11 mouse cellular contexts compared by ENCODE assay signal in genomic region chr3:102167555-102168210, GRCm38 (mm10). TPM values are rescaled to one million over a fixed set of nuclear protein-coding genes. Genes with fewer than 3 reads are reported as not detected.
A peak's percentile ranks its signal among the peaks of the same experiment; 100 is the strongest.
DNase-seq lines count a peak whose midpoint lies in the region; ATAC-seq and TF ChIP-seq lines count a peak whose summit lies in the region.
"Had no signal": no experiment of that assay in that cellular context is flagged by ENCODE, and none has a peak within 500 bp of the region (broad histone marks: within the 10 kb centered on the region; RNA-seq: fewer than 3 reads in every experiment).

No protein-coding gene starts in this region.

- TF ChIP-seq CTCF in forebrain, postnatal 0 days (IDR thresholded peaks at IDR 0.05; ENCODE audit: low read depth) = no peak
- TF ChIP-seq CTCF in ES-Bruce4 (IDR thresholded peaks at IDR 0.05; ENCODE audit: low read depth, low read length) = no peak
- TF ChIP-seq CTCF in liver, postnatal 0 days (IDR thresholded peaks at IDR 0.05; ENCODE audit: low read depth) = no peak
- no peak for TF ChIP-seq CTCF in lung, postnatal 0 days (IDR thresholded peaks at IDR 0.05)

- peaks cover 35% of the 10 kb centered on the region for H3K4me1 ChIP-seq in forebrain, embryonic 10.5 days
- peaks cover 19% of the 10 kb centered on the region for H3K4me1 ChIP-seq in forebrain, postnatal 0 days (ENCODE audit: insufficient read depth)
- peaks cover 5% of the 10 kb centered on the region for H3K4me1 ChIP-seq in ES-Bruce4 (ENCODE audit: control insufficient read depth, insufficient read depth, low read length)
- H3K4me1 ChIP-seq in embryonic facial prominence, embryonic 14.5 days (ENCODE audit: control insufficient read depth, insufficient read depth, low read length) = peaks cover 30% of the 10 kb centered on the region
- peaks cover 12% of the 10 kb centered on the region for H3K4me1 ChIP-seq in liver, postnatal 0 days (ENCODE audit: insufficient read depth)
- H3K4me1 ChIP-seq in lung, postnatal 0 days (ENCODE audit: insufficient read depth, low read depth, low read length) = peaks cover 7% of the 10 kb centered on the region; the same call in 1 of the 2 replicates

- peak overlapping the region; percentile 19; the same call in 1 of the 2 replicates for H3K4me3 ChIP-seq in forebrain, embryonic 10.5 days
- H3K4me3 ChIP-seq in forebrain, postnatal 0 days (ENCODE audit: low read depth, low read length) = no peak overlapping the region
- peak overlapping the region; percentile 36; the same call in 1 of the 2 replicates for H3K4me3 ChIP-seq in ES-Bruce4 (ENCODE audit: low read depth, low read length)
- no peak overlapping the region for H3K4me3 ChIP-seq in embryonic facial prominence, embryonic 14.5 days (ENCODE audit: low read depth, low read length)
- H3K4me3 ChIP-seq in liver, postnatal 0 days (ENCODE audit: low read depth, low read length) = no peak overlapping the region
- no peak overlapping the region for H3K4me3 ChIP-seq in lung, postnatal 0 days (ENCODE audit: low read depth, low read length)

- TF ChIP-seq POLR2A in ES-Bruce4 (IDR thresholded peaks at IDR 0.05; ENCODE audit: insufficient read depth, low read length) = no peak

- 6% methylated on average over 10 of the region's 10 CpGs for WGBS in forebrain, embryonic 10.5 days
- 16% methylated on average over 10 of the region's 10 CpGs for WGBS in forebrain, postnatal 0 days
- WGBS in embryonic facial prominence, embryonic 14.5 days = 18% methylated on average over 10 of the region's 10 CpGs
- 28% methylated on average over 10 of the region's 10 CpGs for WGBS in liver, postnatal 0 days (ENCODE audit: insufficient replicate concordance)
- 58% methylated on average over 10 of the region's 10 CpGs for WGBS in lung, postnatal 0 days

- TF ChIP-seq EP300 in ES-Bruce4 (IDR thresholded peaks at IDR 0.05; ENCODE audit: insufficient read depth, low read depth, low read length) = peak; percentile 96
- TF ChIP-seq EP300 in liver, postnatal 0 days (IDR thresholded peaks at IDR 0.05; ENCODE audit: low read depth) = peak; percentile 28; the same call in 1 of the 2 replicates
- no peak for TF ChIP-seq EP300 in lung, postnatal 0 days (IDR thresholded peaks at IDR 0.05)

- H3K4me2 ChIP-seq in forebrain, postnatal 0 days (ENCODE audit: low read depth) = no peak overlapping the region
- 0 out of 2 replicates have a peak overlapping the region, but pooled peaks have one; percentile 8 for H3K4me2 ChIP-seq in embryonic facial prominence, embryonic 14.5 days (ENCODE audit: low read depth, low read length)
- H3K4me2 ChIP-seq in liver, postnatal 0 days (ENCODE audit: low read depth, low read length) = 0 out of 2 replicates have a peak overlapping the region, but pooled peaks have one; percentile 2
- no peak overlapping the region for H3K4me2 ChIP-seq in lung, postnatal 0 days (replicated peaks; ENCODE audit: low read depth, low read length)
- H3K4me2 ChIP-seq: lung, embryonic 14.5 days had no signal

- peak overlapping the region; percentile 51 for H3K27ac ChIP-seq in forebrain, embryonic 10.5 days
- H3K27ac ChIP-seq in forebrain, postnatal 0 days (ENCODE audit: low read depth, low read length) = no peak overlapping the region
- H3K27ac ChIP-seq in ES-Bruce4 (ENCODE audit: insufficient read depth, low read length) = peak overlapping the region; percentile 100
- no peak overlapping the region for H3K27ac ChIP-seq in embryonic facial prominence, embryonic 14.5 days (replicated peaks; ENCODE audit: low read depth, low read length)
- peak overlapping the region; percentile 36; the same call in 1 of the 2 replicates for H3K27ac ChIP-seq in liver, postnatal 0 days (ENCODE audit: low read depth)
- H3K27ac ChIP-seq in lung, postnatal 0 days (ENCODE audit: low read length) = no peak overlapping the region

- no peak overlapping the region for H3K9ac ChIP-seq in forebrain, postnatal 0 days
- peak overlapping the region; percentile 75 for H3K9ac ChIP-seq in ES-Bruce4 (ENCODE audit: low read depth, poor library complexity, severe bottlenecking)
- no peak overlapping the region for H3K9ac ChIP-seq in embryonic facial prominence, embryonic 14.5 days (ENCODE audit: low read depth, low read length)
- H3K9ac ChIP-seq in liver, postnatal 0 days (replicated peaks) = 0 out of 2 replicates have a peak overlapping the region, but pooled peaks have one; percentile 26
- no peak overlapping the region for H3K9ac ChIP-seq in lung, postnatal 0 days (replicated peaks; ENCODE audit: low read depth)
- H3K9ac ChIP-seq: lung, embryonic 14.5 days had no signal

- no peak for DNase-seq in forebrain, embryonic 10.5 days (ENCODE audit: extremely low spot score, low spot score)
- DNase-seq in forebrain, postnatal 0 days = no peak
- no peak for DNase-seq in embryonic facial prominence, embryonic 14.5 days (ENCODE audit: low spot score)
- no peak for DNase-seq in liver, postnatal 0 days
- no peak for DNase-seq in left cerebral cortex, adult 9 months (ENCODE audit: low spot score in 2 of 2)
- no peak for DNase-seq in lung, postnatal 0 days (ENCODE audit: low spot score)
- DNase-seq in cerebellum, postnatal 25 days = no peak
- DNase-seq: adrenal gland, adult 8-10 months; heart, adult 18-20 months; lung, embryonic 14.5 days had no signal

- peaks cover 15% of the 10 kb centered on the region for H3K36me3 ChIP-seq in forebrain, embryonic 10.5 days (replicated peaks)
- H3K36me3 ChIP-seq in forebrain, postnatal 0 days (ENCODE audit: insufficient read depth) = no peaks in the 10 kb centered on the region
- peaks cover 8% of the 10 kb centered on the region for H3K36me3 ChIP-seq in ES-Bruce4 (ENCODE audit: control insufficient read depth, insufficient read depth, low read length, poor library complexity, severe bottlenecking)
- H3K36me3 ChIP-seq in embryonic facial prominence, embryonic 14.5 days (ENCODE audit: control insufficient read depth, insufficient read depth, low read length) = peaks cover 22% of the 10 kb centered on the region
- peaks cover 9% of the 10 kb centered on the region for H3K36me3 ChIP-seq in liver, postnatal 0 days (replicated peaks; ENCODE audit: insufficient read depth, low read length)
- peaks cover 9% of the 10 kb centered on the region for H3K36me3 ChIP-seq in lung, postnatal 0 days (ENCODE audit: insufficient read depth, low read length)

- ATAC-seq in forebrain, postnatal 0 days = no peak
- no peak for ATAC-seq in embryonic facial prominence, embryonic 14.5 days (ENCODE audit: low read depth)
- ATAC-seq in liver, postnatal 0 days = no peak
- no peak for ATAC-seq in lung, postnatal 0 days

- peaks cover 30% of the 10 kb centered on the region for H3K27me3 ChIP-seq in forebrain, embryonic 10.5 days (ENCODE audit: poor library complexity, severe bottlenecking)
- no peaks in the 10 kb centered on the region for H3K27me3 ChIP-seq in forebrain, postnatal 0 days (ENCODE audit: insufficient read depth, low read length)
- no peaks in the 10 kb centered on the region for H3K27me3 ChIP-seq in ES-Bruce4 (ENCODE audit: control insufficient read depth, insufficient read depth, low read length, poor library complexity, severe bottlenecking)
- no peaks in the 10 kb centered on the region for H3K27me3 ChIP-seq in embryonic facial prominence, embryonic 14.5 days (replicated peaks; ENCODE audit: control insufficient read depth, insufficient read depth, low read length)
- no peaks in the 10 kb centered on the region for H3K27me3 ChIP-seq in liver, postnatal 0 days (ENCODE audit: insufficient read depth, low read length)
- H3K27me3 ChIP-seq in lung, postnatal 0 days (replicated peaks; ENCODE audit: insufficient read depth, low read length) = no peaks in the 10 kb centered on the region

- no peaks in the 10 kb centered on the region for H3K9me3 ChIP-seq in forebrain, embryonic 10.5 days
- no peaks in the 10 kb centered on the region for H3K9me3 ChIP-seq in forebrain, postnatal 0 days (ENCODE audit: low read length)
- no peaks in the 10 kb centered on the region for H3K9me3 ChIP-seq in ES-Bruce4 (replicated peaks; ENCODE audit: control insufficient read depth, insufficient read depth, low read length, poor library complexity, severe bottlenecking)
- H3K9me3 ChIP-seq in embryonic facial prominence, embryonic 14.5 days (ENCODE audit: control insufficient read depth, low read length) = no peaks in the 10 kb centered on the region
- no peaks in the 10 kb centered on the region for H3K9me3 ChIP-seq in liver, postnatal 0 days (ENCODE audit: low read length)
- H3K9me3 ChIP-seq in lung, postnatal 0 days (ENCODE audit: low read length) = no peaks in the 10 kb centered on the region

RNA-seq across cellular contexts. Expression of gene Vangl1, which starts 36.8 kb away (rescaled TPM):
- polyA plus RNA-seq in forebrain, embryonic 10.5 days (2016; fragmentation: Nextera tagmentation; extraction: Ambion mirVana) = 9.5 and 11.0 TPM in 2 replicates
- total RNA-seq in forebrain, postnatal 0 days (2014; rRNA removed) = 6.5 TPM in 2 replicates
- 3.5 and 5.7 TPM in 2 replicates for polyA plus RNA-seq in forebrain, postnatal 0 days (2015; fragmentation: Nextera tagmentation; extraction: Ambion mirVana)
- 69.9 and 85.8 TPM in 2 replicates for polyA plus RNA-seq in ES-Bruce4 (2011; ENCODE audit: insufficient read depth, insufficient read length, low read depth, missing spikeins)
- polyA plus RNA-seq in embryonic facial prominence, embryonic 14.5 days (2014; fragmentation: Nextera tagmentation; extraction: Ambion mirVana) = 20.8 and 26.6 TPM in 2 replicates
- polyA plus RNA-seq in liver, postnatal 0 days (2015; fragmentation: Nextera tagmentation; extraction: Ambion mirVana) = 21.4 and 22.8 TPM in 2 replicates
- 14.0 and 15.8 TPM in 2 replicates for polyA plus RNA-seq in lung, postnatal 0 days (2015; fragmentation: Nextera tagmentation; extraction: Ambion mirVana)

Comparison
In these comparisons a context has a peak if more than half of its experiments do, and no peak if none do; other contexts are left out.
1. H3K27ac ChIP-seq: peak in forebrain, embryonic 10.5 days (single experiment), ES-Bruce4 (single experiment) and liver, postnatal 0 days (single experiment); none in forebrain, postnatal 0 days (single experiment), embryonic facial prominence, embryonic 14.5 days (single experiment) and lung, postnatal 0 days (single experiment).
2. H3K4me3 ChIP-seq: peak in forebrain, embryonic 10.5 days (single experiment) and ES-Bruce4 (single experiment); none in forebrain, postnatal 0 days (single experiment), embryonic facial prominence, embryonic 14.5 days (single experiment), liver, postnatal 0 days (single experiment) and lung, postnatal 0 days (single experiment).
3. H3K4me2 ChIP-seq: peak in embryonic facial prominence, embryonic 14.5 days (single experiment) and liver, postnatal 0 days (single experiment); none in forebrain, postnatal 0 days (single experiment) and lung, postnatal 0 days (single experiment).
4. H3K9ac ChIP-seq: peak in ES-Bruce4 (single experiment) and liver, postnatal 0 days (single experiment); none in forebrain, postnatal 0 days (single experiment), embryonic facial prominence, embryonic 14.5 days (single experiment) and lung, postnatal 0 days (single experiment).